Mouse (Mus musculus) common myeloid progenitor, adult 5-6 weeks (primary cell): ENCODE measurements at regions not wholly inside any gene's neighbourhood (a gene's known extent, or its start where the extent isn't known, plus 50 kb on each side); places are given as distances from the start of the nearest gene placed in this dataset.
"Not testable (repeated sequence)": the region's sequence is repeated elsewhere in the genome, so short reads cannot be mapped to it uniquely, and the experiment has no call there.

Experiments used
- ATAC-seq: replicated peaks from 2 replicates; pipeline ENCODE4 v1.8.0; 2016; ENCODE audit warnings: low read depth, mild to moderate bottlenecking, moderate TSS enrichment, inconsistent platforms; ENCODE audit not compliant: poor library complexity, severe bottlenecking

GRCm38 (mm10) chr4:81564446-81564845 is 121.8 kb upstream of the Mpdz start:
- ATAC-seq, result no peak

GRCm38 (mm10) chr4:81563574-81563973 is 121.0 kb upstream of the Mpdz start:
- no peak for ATAC-seq

- no peak for ATAC-seq
Measured at GRCm38 (mm10) chr4:81561453-81561852, 118.8 kb upstream of the Mpdz start.

- ATAC-seq, result no peak
Measured at GRCm38 (mm10) chr4:81550816-81551215, 108.2 kb upstream of the Mpdz start.

- no peak for ATAC-seq
Measured at GRCm38 (mm10) chr4:81550256-81550655, 107.6 kb upstream of the Mpdz start.

- no peak for ATAC-seq
Measured at GRCm38 (mm10) chr4:81540496-81540895, 97.9 kb upstream of the Mpdz start.

GRCm38 (mm10) chr4:81539551-81539950 is 96.9 kb upstream of the Mpdz start:
- no peak for ATAC-seq

- no peak for ATAC-seq
Measured at GRCm38 (mm10) chr4:81536795-81537194, 94.2 kb upstream of the Mpdz start.

GRCm38 (mm10) chr4:81530546-81530945 is 87.9 kb upstream of the Mpdz start:
- no peak for ATAC-seq

- not testable (repeated sequence) for ATAC-seq
Measured at GRCm38 (mm10) chr4:81519151-81519550, 76.5 kb upstream of the Mpdz start.

GRCm38 (mm10) chr4:81514547-81514946 is 71.9 kb upstream of the Mpdz start:
- ATAC-seq, result no peak

- ATAC-seq, result no peak
Measured at GRCm38 (mm10) chr4:81512396-81512795, 69.8 kb upstream of the Mpdz start.

- no peak for ATAC-seq
Measured at GRCm38 (mm10) chr4:81508776-81509175, 66.2 kb upstream of the Mpdz start.

- ATAC-seq, result no peak
Measured at GRCm38 (mm10) chr4:81506841-81507240, 64.2 kb upstream of the Mpdz start.

GRCm38 (mm10) chr4:81506306-81506705 is 63.7 kb upstream of the Mpdz start:
- no peak for ATAC-seq

- no peak for ATAC-seq
Measured at GRCm38 (mm10) chr4:81505096-81505495, 62.5 kb upstream of the Mpdz start.

- ATAC-seq, result no peak
Measured at GRCm38 (mm10) chr4:81503941-81504340, 61.3 kb upstream of the Mpdz start.

GRCm38 (mm10) chr4:81501802-81502201 is 59.2 kb upstream of the Mpdz start:
- ATAC-seq, result no peak

GRCm38 (mm10) chr4:81498133-81498532 is 55.5 kb upstream of the Mpdz start:
- ATAC-seq, result no peak

GRCm38 (mm10) chr4:81492811-81493210 is 50.2 kb upstream of the Mpdz start:
- ATAC-seq, result no peak
